Mouse (Mus musculus) ES-Bruce4 (cell line): ENCODE data around the gene Mfap4. TPM values are rescaled to one million over a fixed set of nuclear protein-coding genes. Genes with fewer than 3 reads are reported as not detected.

Source experiments
- H3K27ac ChIP-seq: 2 replicates; pipeline ENCODE4 v1.5.1; 2012; ENCODE audit warnings: low read length, inconsistent platforms; ENCODE audit not compliant: insufficient read depth
- H3K27me3 ChIP-seq: 2 replicates; pipeline ENCODE4 v1.6.1; 2012; ENCODE audit warnings: mild to moderate bottlenecking, low read length, inconsistent platforms; ENCODE audit not compliant: control insufficient read depth, poor library complexity, insufficient read depth, severe bottlenecking
- H3K36me3 ChIP-seq: 2 replicates; pipeline ENCODE4 v1.6.1; 2012; ENCODE audit warnings: inconsistent platforms, mild to moderate bottlenecking, low read length, moderate library complexity; ENCODE audit not compliant: control insufficient read depth, poor library complexity, insufficient read depth, severe bottlenecking
- H3K4me1 ChIP-seq: one replicate; pipeline ENCODE4 v1.8.1; 2011; ENCODE audit warnings: low read length; ENCODE audit not compliant: control insufficient read depth, insufficient read depth
- H3K4me3 ChIP-seq: 2 replicates; pipeline ENCODE4 v1.5.1; 2011; ENCODE audit warnings: low read depth, mild to moderate bottlenecking, low read length
- H3K9ac ChIP-seq: 2 replicates; pipeline ENCODE4 v1.6.1; 2012; ENCODE audit warnings: low read depth, mild to moderate bottlenecking, inconsistent platforms; ENCODE audit not compliant: poor library complexity, severe bottlenecking
- H3K9me3 ChIP-seq: replicated peaks from 2 replicates; pipeline ENCODE4 v1.6.1; 2012; ENCODE audit warnings: mild to moderate bottlenecking, low read length, inconsistent platforms; ENCODE audit not compliant: control insufficient read depth, poor library complexity, insufficient read depth, severe bottlenecking
- CTCF ChIP-seq: IDR thresholded peaks from one replicate; pipeline ENCODE4 v1.8.1; 2011; ENCODE audit warnings: low read depth, low read length
- EP300 ChIP-seq: IDR thresholded peaks from 2 replicates; pipeline ENCODE4 v1.6.1; 2011; ENCODE audit warnings: low read depth, low read length; ENCODE audit not compliant: insufficient read depth
- POLR2A ChIP-seq: IDR thresholded peaks from one replicate; pipeline ENCODE4 v1.8.1; 2011; ENCODE audit warnings: low read length; ENCODE audit not compliant: insufficient read depth
- polyA plus RNA-seq: library from polyadenylated mRNA; stranded (reverse); fragments of >200 nt; gene quantifications from 2 replicates; pipeline ENCODE4 v1.2.4, GENCODE M21; 2011; ENCODE audit warnings: low read depth; ENCODE audit not compliant: missing spikeins, insufficient read depth, insufficient read length

Mfap4 gene
- polyA plus RNA-seq, 1 experiment = 1.3 TPM

GRCm38 (mm10) chr11:61485541-61486457 lies 568 bp downstream of the Mfap4 start:
- Histone ChIP-seq H3K4me1 (peaks cover 2% of the 10 kb centered on the region), H3K9ac (peak overlapping the region; percentile 5), H3K9me3 (no peaks in the 10 kb centered on the region), H3K27me3 (no peaks in the 10 kb centered on the region), H3K27ac (no peak overlapping the region), H3K36me3 (peaks cover 22% of the 10 kb centered on the region), H3K4me3 (no peak overlapping the region)
- TF ChIP-seq CTCF (no peak), EP300 (no peak), POLR2A (no peak)

GRCm38 (mm10) chr11:61486458-61487219 lies 1.4 kb downstream of the Mfap4 start:
- TF ChIP-seq CTCF (no peak), EP300 (no peak)
- Histone ChIP-seq H3K27ac (no peak overlapping the region), H3K27me3 (no peaks in the 10 kb centered on the region), H3K9me3 (no peaks in the 10 kb centered on the region), H3K4me3 (no peak overlapping the region), H3K36me3 (peaks cover 28% of the 10 kb centered on the region), H3K9ac (no peak overlapping the region), H3K4me1 (peaks cover 2% of the 10 kb centered on the region)

- no peak for TF ChIP-seq EP300
- no peaks in the 10 kb centered on the region for H3K27me3 ChIP-seq
- peaks cover 2% of the 10 kb centered on the region for H3K4me1 ChIP-seq
- peaks cover 32% of the 10 kb centered on the region for H3K36me3 ChIP-seq
- H3K27ac ChIP-seq = no peak overlapping the region
- no peak overlapping the region for H3K4me3 ChIP-seq
- no peak overlapping the region for H3K9ac ChIP-seq
- H3K9me3 ChIP-seq = no peaks in the 10 kb centered on the region
Observed at GRCm38 (mm10) chr11:61487401-61487800, 2.2 kb downstream of the Mfap4 start.

- H3K9me3 ChIP-seq = no peaks in the 10 kb centered on the region
- no peak overlapping the region for H3K4me3 ChIP-seq
- no peaks in the 10 kb centered on the region for H3K27me3 ChIP-seq
- peaks cover 35% of the 10 kb centered on the region for H3K36me3 ChIP-seq
- TF ChIP-seq POLR2A (no peak), CTCF (no peak), EP300 (no peak)
- no peak overlapping the region for H3K27ac ChIP-seq
- H3K9ac ChIP-seq = no peak overlapping the region
- peaks cover 2% of the 10 kb centered on the region for H3K4me1 ChIP-seq
Observed at GRCm38 (mm10) chr11:61487936-61488335, 2.7 kb downstream of the Mfap4 start.

- H3K27ac ChIP-seq = no peak overlapping the region
- H3K4me1 ChIP-seq = peaks cover 2% of the 10 kb centered on the region
- peaks cover 35% of the 10 kb centered on the region for H3K36me3 ChIP-seq
- TF ChIP-seq POLR2A (no peak), CTCF (no peak), EP300 (no peak)
- H3K4me3 ChIP-seq = no peak overlapping the region
- H3K27me3 ChIP-seq = no peaks in the 10 kb centered on the region
- no peak overlapping the region for H3K9ac ChIP-seq
- H3K9me3 ChIP-seq = no peaks in the 10 kb centered on the region
Observed at GRCm38 (mm10) chr11:61489085-61489484, 3.9 kb downstream of the Mfap4 start.

- no peak overlapping the region for H3K27ac ChIP-seq
- H3K4me3 ChIP-seq = no peak overlapping the region
- no peak overlapping the region for H3K9ac ChIP-seq
- H3K4me1 ChIP-seq = peaks cover 2% of the 10 kb centered on the region
- peaks cover 35% of the 10 kb centered on the region for H3K36me3 ChIP-seq
- no peak for TF ChIP-seq EP300
- TF ChIP-seq POLR2A = no peak
- no peak for TF ChIP-seq CTCF
- H3K9me3 ChIP-seq = no peaks in the 10 kb centered on the region
- H3K27me3 ChIP-seq = no peaks in the 10 kb centered on the region
Observed at GRCm38 (mm10) chr11:61489874-61490273, 4.6 kb downstream of the Mfap4 start.
